12 mouse cellular contexts compared by ENCODE assay signal in genomic region chr17:84422916-84423315, GRCm38 (mm10). TPM values are rescaled to one million over a fixed set of nuclear protein-coding genes. Genes with fewer than 3 reads are reported as not detected.
A peak's percentile ranks its signal among the peaks of the same experiment; 100 is the strongest.
DNase-seq lines count a peak whose midpoint lies in the region; ATAC-seq lines count a peak whose summit lies in the region.
"Had no signal": no experiment of that assay in that cellular context is flagged by ENCODE, and none has a peak within 500 bp of the region (broad histone marks: within the 10 kb centered on the region; RNA-seq: fewer than 3 reads in every experiment).

No protein-coding gene starts in this region.

- H3K4me1 ChIP-seq in embryonic facial prominence, embryonic 14.5 days (ENCODE audit: control insufficient read depth, insufficient read depth, low read length), result peaks cover 3% of the 10 kb centered on the region; the same call in 1 of the 2 replicates
- peaks cover 5% of the 10 kb centered on the region; the same call in 1 of the 2 replicates for H3K4me1 ChIP-seq in midbrain, embryonic 10.5 days
- H3K4me1 ChIP-seq: neural tube, embryonic 15.5 days had no signal

- 66% methylated on average over 8 of the region's 8 CpGs for WGBS in embryonic facial prominence, embryonic 14.5 days
- WGBS in midbrain, embryonic 10.5 days, result 87% methylated on average over 8 of the region's 8 CpGs

- no peaks in the 10 kb centered on the region for H3K27me3 ChIP-seq in embryonic facial prominence, embryonic 14.5 days (replicated peaks; ENCODE audit: control insufficient read depth, insufficient read depth, low read length)
- H3K27me3 ChIP-seq in midbrain, embryonic 10.5 days (ENCODE audit: low read depth, poor library complexity, severe bottlenecking), result no peaks in the 10 kb centered on the region
- H3K27me3 ChIP-seq: neural tube, embryonic 15.5 days had no signal

- DNase-seq in cerebellum, adult 9-10 months, result peak; percentile 8
- peak; percentile 70 for DNase-seq in CD4-positive helper T cell, adult 2 months (ENCODE audit: low read depth, low spot score)
- peak; percentile 35 for DNase-seq in embryonic facial prominence, embryonic 14.5 days (ENCODE audit: low spot score)
- DNase-seq in naive thymus-derived CD4-positive, alpha-beta T cell, adult 2 months (ENCODE audit: low read depth), result peak; percentile 72
- DNase-seq in adrenal gland, postnatal 14 days, result no peak
- DNase-seq in spleen, postnatal 4 days (ENCODE audit: low spot score in 2 of 2), result no peak
- no peak for DNase-seq in midbrain, embryonic 10.5 days (ENCODE audit: low spot score)
- DNase-seq: kidney, postnatal 14 days had no signal

- no peak overlapping the region for H3K9ac ChIP-seq in embryonic facial prominence, embryonic 14.5 days (ENCODE audit: low read depth, low read length)
- H3K9ac ChIP-seq: neural tube, embryonic 15.5 days had no signal

- peaks cover 50% of the 10 kb centered on the region for H3K36me3 ChIP-seq in embryonic facial prominence, embryonic 14.5 days (ENCODE audit: control insufficient read depth, insufficient read depth, low read length)
- peaks cover 77% of the 10 kb centered on the region for H3K36me3 ChIP-seq in midbrain, embryonic 10.5 days

- no peak overlapping the region for H3K4me2 ChIP-seq in embryonic facial prominence, embryonic 14.5 days (ENCODE audit: low read depth, low read length)
- H3K4me2 ChIP-seq: neural tube, embryonic 15.5 days had no signal

- no peak overlapping the region for H3K4me3 ChIP-seq in embryonic facial prominence, embryonic 14.5 days (ENCODE audit: low read depth, low read length)
- H3K4me3 ChIP-seq in midbrain, embryonic 10.5 days, result no peak overlapping the region
- H3K4me3 ChIP-seq: left cerebral cortex, adult 2 months; neural tube, embryonic 15.5 days had no signal

- H3K27ac ChIP-seq in embryonic facial prominence, embryonic 14.5 days (replicated peaks; ENCODE audit: low read depth, low read length), result peak overlapping the region; percentile 52
- no peak overlapping the region for H3K27ac ChIP-seq in midbrain, embryonic 10.5 days (replicated peaks)
- H3K27ac ChIP-seq: left cerebral cortex, adult 2 months; neural tube, embryonic 15.5 days had no signal

- H3K9me3 ChIP-seq in embryonic facial prominence, embryonic 14.5 days (ENCODE audit: control insufficient read depth, low read length), result 0 out of 2 replicates have a peak, but pooled peaks cover 3% of the 10 kb centered on the region
- no peaks in the 10 kb centered on the region for H3K9me3 ChIP-seq in midbrain, embryonic 10.5 days (replicated peaks)
- H3K9me3 ChIP-seq: neural tube, embryonic 15.5 days had no signal

- no peak for ATAC-seq in cerebellum, adult (ENCODE audit: insufficient number of reproducible peaks, low FRiP score, low TSS enrichment)
- no peak for ATAC-seq in embryonic facial prominence, embryonic 14.5 days (ENCODE audit: low read depth)
- ATAC-seq: hindbrain, embryonic 16.5 days had no signal

RNA-seq across cellular contexts. Expression of gene Thada, which starts 43.1 kb away (rescaled TPM):
- polyA plus RNA-seq in embryonic facial prominence, embryonic 14.5 days (2014; fragmentation: Nextera tagmentation; extraction: Ambion mirVana), result 6.2 and 6.9 TPM in 2 replicates
- total RNA-seq in adrenal gland, postnatal 14 days (2021), result 18.9 and 19.6 TPM in 2 replicates
- 10.3 and 10.8 TPM in 2 replicates for polyA plus RNA-seq in midbrain, embryonic 10.5 days (2016; fragmentation: Nextera tagmentation; extraction: Ambion mirVana)

Comparison
In these comparisons a context has a peak if more than half of its experiments do, and no peak if none do; other contexts are left out.
1. DNase-seq: peak in cerebellum, adult 9-10 months (single experiment), CD4-positive helper T cell, adult 2 months (single experiment), embryonic facial prominence, embryonic 14.5 days (single experiment) and naive thymus-derived CD4-positive, alpha-beta T cell, adult 2 months (single experiment); none in adrenal gland, postnatal 14 days (single experiment), spleen, postnatal 4 days (0 of 2) and midbrain, embryonic 10.5 days (single experiment).